Mouse (Mus musculus) thymus, postnatal 36 days (tissue): ENCODE results near the gene Olfr872.
"Not testable (repeated sequence)": the region's sequence is repeated elsewhere in the genome, so short reads cannot be mapped to it uniquely, and the experiment has no call there.

Experiments used
- DNase-seq, 2 experiments: peaks; one replicate each; pipeline ENCODE4 v3.0.0; 2022; ENCODE audit warnings: mixed read lengths in 2 of 2

The Olfr872 gene

DNA sequence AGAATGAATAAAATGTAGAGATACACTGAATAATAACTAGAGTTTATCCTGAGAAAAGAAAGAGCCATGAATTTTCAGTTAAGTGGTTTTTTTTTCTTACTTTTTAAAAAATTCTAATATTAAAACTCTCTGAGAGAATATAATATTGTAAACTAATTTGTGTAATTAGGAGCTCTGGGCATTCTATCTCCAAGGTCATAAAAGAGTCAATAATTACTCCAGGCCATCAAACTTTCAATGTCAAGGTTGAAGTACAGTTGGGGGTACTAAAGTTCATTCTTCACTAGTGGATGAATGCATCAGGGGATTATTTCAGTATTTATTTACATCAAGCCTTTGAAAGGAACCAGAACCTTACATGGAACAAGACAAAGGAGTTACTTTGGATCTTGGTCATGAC, at the start of gene Olfr872:
Olfr872 (plus strand) TSS at position 301 of the 400 bp plus-strand sequence.
- no peak for DNase-seq

DNA sequence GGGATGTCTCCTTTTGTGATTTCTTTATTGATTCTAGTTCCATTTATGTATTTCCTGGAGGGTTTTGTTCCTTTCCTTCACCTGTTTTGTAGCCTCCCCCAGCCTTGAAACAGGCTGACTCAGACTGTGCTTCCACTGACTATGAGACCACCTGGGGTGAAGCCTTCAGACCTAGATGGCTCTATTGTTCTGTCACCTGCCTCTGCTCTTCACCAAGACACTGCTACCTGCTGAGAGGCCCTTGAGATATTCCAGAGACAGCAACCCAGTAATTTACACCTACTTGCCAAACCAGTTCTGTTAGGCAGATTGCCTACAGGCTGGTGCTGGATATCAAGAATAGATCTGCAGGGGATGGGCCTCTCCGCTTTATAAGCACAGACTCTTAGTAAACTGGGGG, 34.8 kb upstream of the Olfr872 start:
- DNase-seq: no peak

GRCm38 (mm10) chr9:20203413-20203984, 33.4 kb upstream of the Olfr872 start:
- not testable (repeated sequence) for DNase-seq

DNA sequence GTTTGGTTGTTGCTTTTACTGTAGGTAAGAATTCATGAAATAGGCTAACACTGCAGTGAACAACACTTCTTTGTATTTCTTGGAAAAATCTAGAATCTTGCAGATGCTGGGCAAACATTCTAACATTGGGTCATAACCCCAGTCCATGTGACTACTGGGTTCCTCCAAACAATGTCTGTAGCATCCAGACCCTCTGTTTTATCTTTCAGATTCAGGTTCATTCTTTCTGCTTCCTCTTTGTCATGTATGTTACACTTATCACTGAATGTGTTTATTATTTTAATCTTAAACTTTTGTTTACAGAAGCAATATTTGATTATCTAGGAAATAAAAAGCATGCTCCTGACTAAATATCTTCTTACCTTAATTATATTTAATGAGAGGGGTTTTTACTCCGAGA, 26.1 kb upstream of the Olfr872 start:
- no peak for DNase-seq

- DNase-seq: no peak
Observed at GRCm38 (mm10) chr9:20211477-20211876, 25.4 kb upstream of the Olfr872 start.

DNA sequence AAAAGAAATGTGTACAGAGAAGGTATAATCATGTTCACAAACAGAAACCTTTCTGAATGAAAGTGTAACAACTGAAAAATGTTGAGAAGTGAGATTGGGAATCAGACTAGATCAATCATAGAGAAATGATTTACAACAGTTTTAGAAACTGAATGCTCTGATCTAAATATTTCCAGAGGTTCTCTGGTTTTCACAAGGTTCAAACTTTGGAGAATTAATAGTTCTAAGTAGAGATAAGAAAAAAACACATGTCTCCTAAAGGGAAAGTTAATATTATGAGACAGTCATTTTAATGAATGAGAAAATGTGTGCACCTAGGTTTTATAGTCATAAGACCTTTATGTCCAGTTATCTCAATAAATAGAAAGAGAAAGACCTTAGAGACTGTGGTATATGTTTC, 25.0 kb upstream of the Olfr872 start, which contains the start of gene Olfr871:
Olfr871 (plus strand) TSS at position 301 of the 400 bp plus-strand sequence.
- DNase-seq: no peak

DNA sequence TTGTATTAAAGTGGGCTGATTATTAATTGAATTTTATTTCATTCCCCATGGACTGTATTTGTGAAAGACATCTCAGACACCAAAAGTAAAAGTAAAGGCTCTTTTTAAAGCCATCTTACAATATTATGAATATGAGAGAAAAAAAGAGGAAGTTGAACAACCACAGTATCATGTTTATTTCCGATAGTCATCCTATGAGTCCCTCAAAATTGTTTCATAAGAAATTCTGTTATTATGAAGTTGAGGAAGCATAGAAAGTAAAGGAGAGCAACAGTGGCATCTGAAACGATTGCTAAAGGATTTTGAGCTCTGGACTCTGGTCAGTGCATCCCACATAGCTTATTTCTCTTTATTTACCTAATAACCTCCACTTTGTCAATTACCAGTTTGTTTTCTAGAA, 459 bp downstream of the Olfr872 start:
- DNase-seq: no peak

- DNase-seq: no peak
Observed at GRCm38 (mm10) chr9:20282051-20282450, 45.1 kb downstream of the Olfr872 start, which contains the start of gene Olfr39. Gene Olfr39 (plus strand): TSS chr9:20282351.

DNA sequence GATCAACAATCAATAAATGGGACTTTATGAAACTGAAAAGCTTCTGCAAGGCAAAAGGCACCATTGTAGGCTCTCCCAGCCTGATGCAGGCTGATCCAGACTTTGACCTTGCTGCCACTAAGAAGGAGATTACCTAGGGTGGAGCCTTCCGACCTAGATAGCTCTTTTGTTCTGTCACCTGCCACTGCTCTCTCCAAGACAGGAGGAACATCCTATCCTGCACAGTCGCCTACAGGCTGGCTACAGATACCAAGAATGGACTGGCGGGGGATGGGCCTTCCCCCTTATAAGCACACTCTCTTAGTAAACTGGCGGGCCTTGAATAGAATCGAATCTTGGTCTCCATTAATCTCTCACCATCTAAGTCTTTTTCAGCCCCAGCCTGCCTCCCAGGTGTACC, 58.6 kb downstream of the Olfr872 start:
- DNase-seq: not testable (repeated sequence)

GRCm38 (mm10) chr9:20298232-20298631, 61.3 kb downstream of the Olfr872 start, which contains the start of gene Olfr873:
Gene Olfr873 (plus strand): TSS chr9:20298532.
- DNase-seq: no peak
